Mouse (Mus musculus) cortical plate, adult 2 months (tissue): ENCODE results near the gene Rc3h1.

Experiments
- CTCF ChIP-seq: fragments of 200-500 bp; IDR thresholded peaks from 2 replicates; pipeline ENCODE4 v1.5.1; 2011; ENCODE audit warnings: mild to moderate bottlenecking, control low read depth, low read length; ENCODE audit not compliant: insufficient read depth; ENCODE audit errors: extremely low read depth
- POLR2A ChIP-seq: fragments of 200-500 bp; IDR thresholded peaks from 2 replicates; pipeline ENCODE4 v1.6.1; 2011; ENCODE audit warnings: mild to moderate bottlenecking, low read length, control low read depth; ENCODE audit not compliant: insufficient read depth; ENCODE audit errors: extremely low read depth

- TF ChIP-seq CTCF (no peak), POLR2A (no peak)
These were observed 80.8 kb downstream of the Rc3h1 start for GRCm38 (mm10) chr1:160986881-160987635.
